Mouse (Mus musculus) hindbrain, embryonic 15.5 days (tissue): ENCODE data around the gene Arhgap21. TPM values are rescaled to one million over a fixed set of nuclear protein-coding genes. Genes with fewer than 3 reads are reported as not detected.
A peak's percentile ranks its signal among the peaks of the same experiment; 100 is the strongest.

Experiments used
- ATAC-seq: fragments of 200-750 bp; cut with Nextera tagmentation; 2 replicates; pipeline ENCODE4 v1.8.0; 2017; ENCODE audit warnings: low read depth, moderate number of reproducible peaks, moderate TSS enrichment; ENCODE audit not compliant: low FRiP score
- H3K27ac ChIP-seq: fragments of 300-500 bp; sonication (generic); replicated peaks from 2 replicates; pipeline ENCODE4 v1.5.1; 2015; ENCODE audit warnings: mild to moderate bottlenecking, inconsistent platforms
- H3K27me3 ChIP-seq: fragments of 300-500 bp; sonication (generic); 2 replicates; pipeline ENCODE4 v1.6.1; 2015; ENCODE audit warnings: control low read depth, inconsistent platforms
- H3K36me3 ChIP-seq: fragments of 300-500 bp; sonication (generic); 2 replicates; pipeline ENCODE4 v1.6.1; 2015; ENCODE audit warnings: control low read depth, inconsistent platforms
- H3K4me1 ChIP-seq: fragments of 300-500 bp; sonication (generic); replicated peaks from 2 replicates; pipeline ENCODE4 v1.6.1; 2015; ENCODE audit warnings: control low read depth, inconsistent platforms
- H3K4me2 ChIP-seq: fragments of 300-500 bp; sonication (generic); 2 replicates; pipeline ENCODE4 v1.6.1; 2015; ENCODE audit warnings: moderate library complexity, mild to moderate bottlenecking, inconsistent platforms
- H3K4me3 ChIP-seq: fragments of 300-500 bp; sonication (generic); 2 replicates; pipeline ENCODE4 v1.5.1; 2015; ENCODE audit warnings: mild to moderate bottlenecking, inconsistent platforms
- H3K9ac ChIP-seq: fragments of 300-500 bp; sonication (generic); 2 replicates; pipeline ENCODE4 v1.6.1; 2015; ENCODE audit warnings: inconsistent platforms
- H3K9me3 ChIP-seq: fragments of 300-500 bp; sonication (generic); 2 replicates; pipeline ENCODE4 v1.6.1; 2016; ENCODE audit warnings: control low read depth, inconsistent platforms
- WGBS: fragments of 180-500 bp; shearing (Covaris S2); methylation state at CpG from one replicate; pipeline ENCODE4 v1.1.7; 2015; 5-methylcytosine and 5-hydroxymethylcytosine counted together
- polyA plus RNA-seq: library from polyadenylated mRNA; unstranded; fragments of >200 nt; fragmentation: Nextera tagmentation; extraction: Ambion mirVana; gene quantifications from 2 replicates; pipeline ENCODE4 v1.2.1, GENCODE M21; 2015

Gene Arhgap21
- polyA plus RNA-seq, 1 experiment from 2014 or later = 36.9 TPM

- no peak overlapping the region for H3K27ac ChIP-seq
- H3K9me3 ChIP-seq = no peaks in the 10 kb centered on the region
- H3K4me2 ChIP-seq = no peak overlapping the region
- no peaks in the 10 kb centered on the region for H3K27me3 ChIP-seq
- H3K4me3 ChIP-seq = no peak overlapping the region
- peaks cover 11% of the 10 kb centered on the region; the same call in 1 of the 2 replicates for H3K4me1 ChIP-seq
- no peak overlapping the region for H3K9ac ChIP-seq
- WGBS = 84% methylated on average over 11 of the region's 11 CpGs
- H3K36me3 ChIP-seq = no peaks in the 10 kb centered on the region
- no peak for ATAC-seq
Measured at GRCm38 (mm10) chr2:20902981-20903645, 65.6 kb downstream of the Arhgap21 start.

- Histone ChIP-seq H3K4me1 (peaks cover 11% of the 10 kb centered on the region; the same call in 1 of the 2 replicates), H3K27me3 (no peaks in the 10 kb centered on the region), H3K9ac (no peak overlapping the region), H3K27ac (no peak overlapping the region), H3K36me3 (no peaks in the 10 kb centered on the region), H3K4me3 (no peak overlapping the region), H3K4me2 (no peak overlapping the region), H3K9me3 (no peaks in the 10 kb centered on the region)
- no peak for ATAC-seq
- whole genome bisulfite sequencing = 95% methylated on average over 4 of the region's 4 CpGs
Measured at GRCm38 (mm10) chr2:20901916-20902315, 66.8 kb downstream of the Arhgap21 start.

GRCm38 (mm10) chr2:20899301-20899700 lies 69.4 kb downstream of the Arhgap21 start:
- Histone ChIP-seq H3K4me2 (no peak overlapping the region), H3K9me3 (no peaks in the 10 kb centered on the region), H3K27ac (no peak overlapping the region; the same call in 1 of the 2 replicates), H3K4me1 (peaks cover 15% of the 10 kb centered on the region), H3K36me3 (no peaks in the 10 kb centered on the region), H3K9ac (no peak overlapping the region), H3K27me3 (no peaks in the 10 kb centered on the region), H3K4me3 (no peak overlapping the region)
- no peak for ATAC-seq
- WGBS = 78% methylated on average over 9 of the region's 9 CpGs

- Histone ChIP-seq H3K4me1 (peaks cover 18% of the 10 kb centered on the region), H3K4me3 (no peak overlapping the region), H3K27ac (no peak overlapping the region; the same call in 1 of the 2 replicates), H3K9ac (no peak overlapping the region), H3K4me2 (no peak overlapping the region), H3K27me3 (no peaks in the 10 kb centered on the region), H3K36me3 (no peaks in the 10 kb centered on the region), H3K9me3 (no peaks in the 10 kb centered on the region)
- peak; percentile 91 for ATAC-seq
- 44% methylated on average over 6 of the region's 6 CpGs for WGBS
Measured at GRCm38 (mm10) chr2:20898684-20899083, 70.0 kb downstream of the Arhgap21 start.

- peaks cover 3% of the 10 kb centered on the region; the same call in 1 of the 2 replicates for H3K36me3 ChIP-seq
- no peak for ATAC-seq
- H3K9ac ChIP-seq = no peak overlapping the region
- H3K4me3 ChIP-seq = no peak overlapping the region
- H3K9me3 ChIP-seq = no peaks in the 10 kb centered on the region
- WGBS = 88% methylated on average over 5 of the region's 5 CpGs
- no peak overlapping the region for H3K27ac ChIP-seq
- no peak overlapping the region for H3K4me2 ChIP-seq
- H3K27me3 ChIP-seq = no peaks in the 10 kb centered on the region
- H3K4me1 ChIP-seq = peaks cover 14% of the 10 kb centered on the region
Measured at GRCm38 (mm10) chr2:20896446-20896845, 72.2 kb downstream of the Arhgap21 start.

- Histone ChIP-seq H3K27me3 (no peaks in the 10 kb centered on the region), H3K4me1 (peaks cover 11% of the 10 kb centered on the region), H3K9me3 (no peaks in the 10 kb centered on the region), H3K36me3 (peaks cover 3% of the 10 kb centered on the region; the same call in 1 of the 2 replicates), H3K9ac (no peak overlapping the region), H3K4me2 (no peak overlapping the region), H3K4me3 (no peak overlapping the region), H3K27ac (no peak overlapping the region)
- no peak for ATAC-seq
- 34% methylated on average over 5 of the region's 5 CpGs for WGBS
Measured at GRCm38 (mm10) chr2:20894100-20894690, 74.5 kb downstream of the Arhgap21 start.

- Histone ChIP-seq H3K36me3 (peaks cover 10% of the 10 kb centered on the region), H3K9me3 (no peaks in the 10 kb centered on the region), H3K9ac (no peak overlapping the region), H3K27ac (no peak overlapping the region), H3K4me2 (no peak overlapping the region), H3K4me3 (no peak overlapping the region), H3K27me3 (no peaks in the 10 kb centered on the region), H3K4me1 (no peaks in the 10 kb centered on the region)
- no peak for ATAC-seq
- WGBS = 71% methylated on average over 3 of the region's 3 CpGs
Measured at GRCm38 (mm10) chr2:20888751-20889150, 79.9 kb downstream of the Arhgap21 start.

- no peak; the same call in 1 of the 2 replicates for ATAC-seq
- 58% methylated on average over 8 of the region's 8 CpGs for WGBS
- Histone ChIP-seq H3K4me1 (0 out of 2 replicates have a peak, but pooled peaks cover 5% of the 10 kb centered on the region), H3K36me3 (peaks cover 36% of the 10 kb centered on the region), H3K9ac (no peak overlapping the region), H3K27ac (peak overlapping the region; percentile 57), H3K27me3 (no peaks in the 10 kb centered on the region), H3K4me3 (no peak overlapping the region), H3K9me3 (no peaks in the 10 kb centered on the region), H3K4me2 (no peak overlapping the region)
Measured at GRCm38 (mm10) chr2:20883288-20883687, 85.4 kb downstream of the Arhgap21 start.

GRCm38 (mm10) chr2:20879877-20880605 lies 88.6 kb downstream of the Arhgap21 start:
- Histone ChIP-seq H3K4me1 (0 out of 2 replicates have a peak, but pooled peaks cover 5% of the 10 kb centered on the region), H3K4me2 (no peak overlapping the region), H3K9me3 (no peaks in the 10 kb centered on the region), H3K27me3 (no peaks in the 10 kb centered on the region), H3K4me3 (no peak overlapping the region), H3K9ac (no peak overlapping the region), H3K27ac (no peak overlapping the region), H3K36me3 (peaks cover 32% of the 10 kb centered on the region)
- WGBS = 74% methylated on average over 16 of the region's 16 CpGs
- no peak for ATAC-seq

GRCm38 (mm10) chr2:20874621-20875020 lies 94.1 kb downstream of the Arhgap21 start:
- no peaks in the 10 kb centered on the region for H3K27me3 ChIP-seq
- no peak overlapping the region for H3K9ac ChIP-seq
- H3K9me3 ChIP-seq = no peaks in the 10 kb centered on the region
- H3K4me1 ChIP-seq = no peaks in the 10 kb centered on the region
- no peak overlapping the region for H3K4me3 ChIP-seq
- H3K27ac ChIP-seq = no peak overlapping the region
- no peak for ATAC-seq
- no peak overlapping the region for H3K4me2 ChIP-seq
- WGBS = 96% methylated on average over 5 of the region's 5 CpGs
- H3K36me3 ChIP-seq = peaks cover 26% of the 10 kb centered on the region

- Histone ChIP-seq H3K9ac (no peak overlapping the region), H3K9me3 (no peaks in the 10 kb centered on the region), H3K4me1 (no peaks in the 10 kb centered on the region), H3K4me2 (no peak overlapping the region), H3K4me3 (no peak overlapping the region), H3K36me3 (peaks cover 23% of the 10 kb centered on the region), H3K27me3 (no peaks in the 10 kb centered on the region), H3K27ac (no peak overlapping the region)
- ATAC-seq = no peak
- WGBS = 60% methylated on average over 2 of the region's 2 CpGs
Measured at GRCm38 (mm10) chr2:20869212-20869965, 99.3 kb downstream of the Arhgap21 start.
